Mouse (Mus musculus) megakaryocyte, embryonic 14.5 days (primary cell): ENCODE data around the gene Lrmda.

ENCODE experiments used
- FLI1 ChIP-seq: IDR thresholded peaks from 2 replicates; pipeline ENCODE4 v1.6.1; 2012; ENCODE audit warnings: low read length, inconsistent platforms, mixed read lengths
- GATA1 ChIP-seq: IDR thresholded peaks from 3 replicates; pipeline ENCODE4 v1.6.1; 2012; ENCODE audit warnings: mixed read lengths, low read length, inconsistent platforms, borderline replicate concordance

- TF ChIP-seq GATA1 (no peak), FLI1 (no peak)
Observed at GRCm38 (mm10) chr14:22043420-22043819, 23.9 kb downstream of the Lrmda start.
